Mouse (Mus musculus) skeletal muscle tissue, postnatal 0 days (tissue): Measurements from ENCODE around the gene 5031410I06Rik. TPM values are rescaled to one million over a fixed set of nuclear protein-coding genes. Genes with fewer than 3 reads are reported as not detected.

Experiments
- polyA plus RNA-seq: library from polyadenylated mRNA; unstranded; fragments of >200 nt; fragmentation: Nextera tagmentation; extraction: Ambion mirVana; gene quantifications from 2 replicates; pipeline ENCODE4 v1.2.1, GENCODE M21; 2015

The 5031410I06Rik gene
- polyA plus RNA-seq = not detected in 2 replicates

DNA sequence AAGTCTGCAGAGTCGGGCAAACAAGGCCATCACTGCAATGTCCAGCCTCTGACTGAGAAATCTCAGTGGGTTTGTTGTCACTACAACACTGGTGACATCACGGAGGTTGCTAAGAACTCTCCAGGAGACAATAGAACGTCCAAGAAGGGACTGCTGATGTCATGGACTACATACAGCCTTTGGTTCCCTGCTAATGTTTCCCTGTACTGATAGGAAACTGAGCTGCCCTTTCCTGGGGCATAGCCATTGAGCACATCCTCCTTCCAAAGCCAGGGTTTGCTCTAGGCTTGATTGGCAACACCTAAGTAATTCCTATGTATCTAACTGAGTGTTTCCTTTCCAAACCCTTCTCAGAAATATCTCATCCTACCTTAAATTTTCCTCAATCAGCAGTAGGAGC is at the start of gene 5031410I06Rik:
Gene 5031410I06Rik (minus strand): TSS at position 101 of the 400 bp plus-strand sequence.

DNA sequence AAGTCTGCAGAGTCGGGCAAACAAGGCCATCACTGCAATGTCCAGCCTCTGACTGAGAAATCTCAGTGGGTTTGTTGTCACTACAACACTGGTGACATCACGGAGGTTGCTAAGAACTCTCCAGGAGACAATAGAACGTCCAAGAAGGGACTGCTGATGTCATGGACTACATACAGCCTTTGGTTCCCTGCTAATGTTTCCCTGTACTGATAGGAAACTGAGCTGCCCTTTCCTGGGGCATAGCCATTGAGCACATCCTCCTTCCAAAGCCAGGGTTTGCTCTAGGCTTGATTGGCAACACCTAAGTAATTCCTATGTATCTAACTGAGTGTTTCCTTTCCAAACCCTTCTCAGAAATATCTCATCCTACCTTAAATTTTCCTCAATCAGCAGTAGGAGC is 16.2 kb upstream of the 5031410I06Rik start, which contains the start of gene Gm10220:
Gene Gm10220 (minus strand): TSS at position 101 of the 400 bp plus-strand sequence.

GRCm38 (mm10) chr5:26089191-26089590 is 16.0 kb downstream of the 5031410I06Rik start, which contains the start of gene Gm10471:
TSS of gene Gm10471 (minus strand) at chr5:26089291.

GRCm38 (mm10) chr5:26058481-26058880 is 46.7 kb downstream of the 5031410I06Rik start, which contains the start of gene Gm7347:
TSS of gene Gm7347 (minus strand) at chr5:26058581.

Other genes with a start within 250 kb of the 5031410I06Rik start
- not detected in 2 replicates for gene Gm21663, start 163.0 kb downstream of the 5031410I06Rik start, polyA plus RNA-seq
- gene Gm21671, start 150.9 kb downstream of the 5031410I06Rik start, polyA plus RNA-seq = not detected in 2 replicates
- not detected in 2 replicates for gene Gm21680, start 132.7 kb downstream of the 5031410I06Rik start, polyA plus RNA-seq
- not detected in 2 replicates for gene Gm21698, start 116.7 kb downstream of the 5031410I06Rik start, polyA plus RNA-seq
- not detected in 2 replicates for gene Gm1979, start 100.6 kb downstream of the 5031410I06Rik start, polyA plus RNA-seq
- not detected in 2 replicates for gene Gm5862, start 82.4 kb downstream of the 5031410I06Rik start, polyA plus RNA-seq
- gene Speer4a, start 65.8 kb downstream of the 5031410I06Rik start, polyA plus RNA-seq = not detected in 2 replicates
- not detected in 2 replicates for gene Gm7347, start 46.8 kb downstream of the 5031410I06Rik start, polyA plus RNA-seq
- not detected in 2 replicates for gene Gm10471, start 16.1 kb downstream of the 5031410I06Rik start, polyA plus RNA-seq
- not detected in 2 replicates for gene Gm10220, start 16.1 kb upstream of the 5031410I06Rik start, polyA plus RNA-seq
- gene Gm7361, start 152.3 kb upstream of the 5031410I06Rik start, polyA plus RNA-seq = not detected in 2 replicates